Mouse (Mus musculus) stomach, postnatal 0 days (tissue): ENCODE results near the gene Rergl.

ENCODE experiments used
- CTCF ChIP-seq: IDR thresholded peaks from 2 replicates; pipeline ENCODE4 v1.5.1; 2016; ENCODE audit warnings: antibody characterized with exemption, low read depth, mild to moderate bottlenecking, moderate library complexity
- EP300 ChIP-seq: optimal IDR thresholded peaks from 2 replicates; pipeline ENCODE3; 2016; ENCODE audit warnings: antibody characterized with exemption

DNA sequence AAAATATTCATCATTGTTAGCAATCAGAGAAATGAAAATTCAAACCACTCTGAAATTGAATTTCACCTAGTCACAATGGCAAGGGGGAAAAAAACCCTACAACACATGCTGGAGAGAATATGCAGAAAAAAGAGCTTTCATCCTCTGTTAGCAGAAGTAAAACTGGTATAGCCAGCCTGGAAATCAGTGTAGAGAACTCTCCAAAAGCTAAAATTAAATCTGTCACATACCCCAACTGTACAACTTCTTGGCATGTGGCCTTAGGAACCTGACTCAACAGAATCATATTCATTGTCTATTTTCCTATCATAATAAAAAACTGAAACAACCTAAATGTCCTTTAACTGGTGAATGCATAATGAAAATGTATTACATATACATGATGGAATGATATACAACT is 22.0 kb downstream of the Rergl start:
- TF ChIP-seq EP300 (no peak), CTCF (no peak)
